Mouse (Mus musculus) heart, postnatal 0 days (tissue): ENCODE results near the gene Rtraf. TPM values are rescaled to one million over a fixed set of nuclear protein-coding genes. Genes with fewer than 3 reads are reported as not detected.

Experiments used
- ATAC-seq: fragments of 200-750 bp; cut with Nextera tagmentation; 2 replicates; pipeline ENCODE4 v1.8.0; 2017; ENCODE audit warnings: low read depth, moderate number of reproducible peaks, moderate library complexity; ENCODE audit not compliant: insufficient read depth
- DNase-seq: peaks from one replicate; pipeline ENCODE4 v3.0.0-alpha.2; 2016; ENCODE audit warnings: low spot score
- H3K27ac ChIP-seq: fragments of 300-500 bp; sonication (generic); 2 replicates; pipeline ENCODE4 v1.5.1; 2014; ENCODE audit warnings: low read depth, mild to moderate bottlenecking
- H3K27me3 ChIP-seq: fragments of 300-500 bp; sonication (generic); 2 replicates; pipeline ENCODE4 v1.6.1; 2014; ENCODE audit warnings: low read length, mixed read lengths; ENCODE audit not compliant: control insufficient read depth, insufficient read depth
- H3K36me3 ChIP-seq: fragments of 300-500 bp; sonication (generic); replicated peaks from 2 replicates; pipeline ENCODE4 v1.6.1; 2014; ENCODE audit warnings: low read length, mixed read lengths; ENCODE audit not compliant: control insufficient read depth, insufficient read depth
- H3K4me1 ChIP-seq: fragments of 300-500 bp; sonication (generic); 2 replicates; pipeline ENCODE4 v1.6.1; 2014; ENCODE audit warnings: antibody characterized with exemption; ENCODE audit not compliant: control insufficient read depth, insufficient read depth
- H3K4me2 ChIP-seq: fragments of 300-500 bp; sonication (generic); 2 replicates; pipeline ENCODE4 v1.6.1; 2014; ENCODE audit warnings: low read depth, mild to moderate bottlenecking, low read length, moderate library complexity
- H3K4me3 ChIP-seq: fragments of 300-500 bp; sonication (generic); 2 replicates; pipeline ENCODE4 v1.5.1; 2014; ENCODE audit warnings: low read depth, low read length
- H3K9ac ChIP-seq: fragments of 300-500 bp; sonication (generic); replicated peaks from 2 replicates; pipeline ENCODE4 v1.6.1; 2014; ENCODE audit warnings: low read depth, low read length, mixed read lengths
- H3K9me3 ChIP-seq: fragments of 300-500 bp; sonication (generic); replicated peaks from 2 replicates; pipeline ENCODE4 v1.6.1; 2016; ENCODE audit warnings: low read length; ENCODE audit not compliant: control insufficient read depth
- CTCF ChIP-seq: IDR thresholded peaks from 2 replicates; pipeline ENCODE4 v1.5.1; 2016; ENCODE audit warnings: antibody characterized with exemption, control low read depth, low read depth
- EP300 ChIP-seq: IDR thresholded peaks from 2 replicates; pipeline ENCODE4 v1.6.1; 2016; ENCODE audit warnings: antibody characterized with exemption, low read depth
- whole genome bisulfite sequencing: fragments of 180-500 bp; shearing (Covaris S2); extraction: QIAGEN DNeasy Blood & Tissue Kit; methylation state at CpG from one replicate; pipeline ENCODE4 v1.1.7; 2014; 5-methylcytosine and 5-hydroxymethylcytosine counted together
- polyA plus RNA-seq: library from polyadenylated mRNA; unstranded; fragments of >200 nt; fragmentation: Nextera tagmentation; extraction: Ambion mirVana; gene quantifications from 2 replicates; pipeline ENCODE4 v1.2.1, GENCODE M21; 2015
- total RNA-seq: library from RNA; depleted of rRNA; stranded (reverse); fragments of >200 nt; gene quantifications from 2 replicates; pipeline ENCODE4 v1.2.3, GENCODE M21; 2014; ENCODE audit warnings: low replicate concordance; rRNA removed

Rtraf gene
- total and polyA plus RNA-seq, 2 experiments from 2014 or later, result 73.8 to 177 TPM

GRCm38 (mm10) chr14:19763527-19763926 lies 60.1 kb downstream of the Rtraf start:
- Histone ChIP-seq H3K36me3 (peaks cover 22% of the 10 kb centered on the region), H3K4me3 (no peak overlapping the region), H3K27ac (0 out of 2 replicates have a peak overlapping the region, but pooled peaks have one; percentile 0), H3K27me3 (no peaks in the 10 kb centered on the region), H3K4me2 (no peak overlapping the region), H3K4me1 (peaks cover 27% of the 10 kb centered on the region), H3K9ac (no peak overlapping the region), H3K9me3 (no peaks in the 10 kb centered on the region)
- ATAC-seq (no peak), DNase-seq (no peak)
- TF ChIP-seq EP300, result no peak
- no peak for TF ChIP-seq CTCF
- 28% methylated on average over 8 of the region's 8 CpGs for WGBS

GRCm38 (mm10) chr14:19762014-19762413 lies 61.6 kb downstream of the Rtraf start:
- no peak overlapping the region for H3K4me3 ChIP-seq
- H3K9me3 ChIP-seq, result no peaks in the 10 kb centered on the region
- TF ChIP-seq CTCF (no peak), EP300 (no peak)
- no peak overlapping the region for H3K27ac ChIP-seq
- peaks cover 25% of the 10 kb centered on the region for H3K36me3 ChIP-seq
- no peak overlapping the region for H3K4me2 ChIP-seq
- 49% methylated on average over 4 of the region's 4 CpGs for WGBS
- DNase-seq (no peak), ATAC-seq (no peak)
- no peaks in the 10 kb centered on the region for H3K27me3 ChIP-seq
- peaks cover 27% of the 10 kb centered on the region for H3K4me1 ChIP-seq
- no peak overlapping the region for H3K9ac ChIP-seq

Other genes starting within 250 kb of the Rtraf start
- 0.11 and 1.4 TPM in 2 replicates for gene Gm2237, start 238.7 kb downstream of the Rtraf start, total RNA-seq
- gene Gm2237, start 238.7 kb downstream of the Rtraf start, polyA plus RNA-seq, result 1.2 and 1.3 TPM in 2 replicates
- not detected in 2 replicates for gene Gm5458, start 221.2 kb downstream of the Rtraf start, total RNA-seq
- gene Gm5458, start 221.2 kb downstream of the Rtraf start, polyA plus RNA-seq, result not detected in 2 replicates
- gene Nid2, start 72.6 kb downstream of the Rtraf start, total RNA-seq, result 79.7 and 93.8 TPM in 2 replicates
- gene Nid2, start 72.6 kb downstream of the Rtraf start, polyA plus RNA-seq, result 40.9 and 47.7 TPM in 2 replicates
- 31.8 and 48.0 TPM in 2 replicates for gene Gng2, start 153.8 kb upstream of the Rtraf start, total RNA-seq
- gene Gng2, start 153.8 kb upstream of the Rtraf start, polyA plus RNA-seq, result 47.1 and 56.7 TPM in 2 replicates